Mouse (Mus musculus): ENCODE results near the gene Chd1.
"Not testable (repeated sequence)": the region's sequence is repeated elsewhere in the genome, so short reads cannot be mapped to it uniquely, and the experiment has no call there.

Chd1 gene

DNA sequence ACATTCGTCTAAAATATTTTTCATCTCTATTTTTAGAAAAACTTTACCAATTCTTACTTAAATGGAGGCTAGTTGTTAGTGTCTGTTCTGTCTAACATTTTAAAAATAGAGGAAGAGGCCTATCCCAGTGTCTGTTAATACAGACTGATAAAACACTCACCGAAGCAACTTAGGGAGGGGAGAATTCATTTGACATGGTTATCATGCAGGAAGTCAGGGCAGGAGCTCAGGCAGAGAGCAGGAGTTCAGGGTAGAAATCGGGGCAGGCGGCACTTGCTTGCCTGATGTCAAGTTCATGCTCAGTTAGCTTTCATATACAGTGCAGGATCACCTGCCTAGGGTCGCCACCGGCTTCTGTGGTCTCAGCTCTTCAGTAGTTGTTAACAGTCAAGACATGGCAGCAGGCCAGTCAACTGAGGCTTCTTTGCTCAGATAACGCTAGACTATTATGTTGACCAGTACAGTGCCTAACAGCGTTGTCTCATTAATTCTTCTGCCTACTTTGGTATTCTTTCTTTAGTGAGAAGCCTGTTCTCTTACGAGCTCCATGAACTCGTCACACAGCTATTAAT, 32.7 kb downstream of the Chd1 start:
- no peak for DNase-seq (ENCODE audit: low spot score in 2 of 2)

DNA sequence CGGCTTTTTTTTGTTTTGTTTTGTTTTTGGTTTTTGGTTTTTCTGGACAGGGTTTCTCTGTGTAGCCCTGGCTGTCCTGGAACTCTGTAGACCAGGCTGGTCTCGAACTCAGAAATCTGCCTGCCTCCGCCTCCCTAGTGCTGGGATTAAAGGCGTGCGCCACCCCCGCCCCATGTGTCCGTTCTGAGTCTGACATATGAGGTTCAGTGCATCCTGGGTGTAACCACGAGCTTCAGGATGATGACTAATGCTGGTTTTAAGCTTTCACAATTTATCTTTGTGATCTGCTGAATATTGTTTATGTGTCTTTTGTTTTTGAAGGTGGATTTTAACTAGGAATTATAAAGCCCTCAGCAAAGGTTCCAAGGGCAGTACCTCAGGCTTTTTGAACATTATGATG, 37.1 kb downstream of the Chd1 start:
- no peak for DNase-seq (ENCODE audit: low spot score in 2 of 2)

DNA sequence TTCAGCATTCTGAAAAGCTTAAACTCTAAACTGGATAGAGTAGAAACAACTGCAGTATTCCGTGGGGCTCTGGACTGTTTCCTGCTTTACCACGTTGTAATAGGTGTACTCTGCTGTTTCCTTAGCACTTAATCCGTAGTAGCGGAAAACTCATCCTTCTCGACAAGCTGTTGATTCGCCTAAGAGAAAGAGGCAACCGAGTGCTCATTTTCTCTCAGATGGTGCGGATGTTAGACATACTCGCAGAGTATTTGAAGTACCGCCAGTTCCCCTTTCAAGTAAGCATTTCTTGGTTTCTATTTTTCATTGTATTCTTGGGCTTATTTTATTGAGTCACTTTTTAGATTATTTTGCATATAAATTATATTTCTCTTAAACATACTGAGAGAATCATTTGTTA, 38.2 kb downstream of the Chd1 start:
- DNase-seq (ENCODE audit: low spot score in 2 of 2), result no peak

DNA sequence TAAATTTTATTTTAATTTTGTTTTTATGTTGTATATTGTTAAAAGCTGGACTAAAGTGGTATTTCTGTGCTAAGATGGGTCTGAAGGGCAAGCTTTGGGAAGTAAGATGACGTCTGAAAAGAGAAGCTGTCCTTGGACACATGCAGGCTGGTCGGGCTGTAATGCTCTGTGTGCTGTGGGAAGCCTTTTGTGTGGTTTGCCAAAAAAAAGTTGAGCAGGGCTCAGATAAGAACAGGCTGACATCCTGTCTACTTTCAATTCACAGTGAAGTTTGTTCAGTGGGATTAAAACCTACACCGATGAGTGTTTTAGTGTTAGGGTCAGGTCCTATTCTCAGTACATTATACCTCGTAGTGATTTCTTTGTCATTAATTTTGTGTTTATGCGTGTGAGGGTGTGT, 38.6 kb downstream of the Chd1 start:
- DNase-seq (ENCODE audit: low spot score in 2 of 2), result no peak

DNA sequence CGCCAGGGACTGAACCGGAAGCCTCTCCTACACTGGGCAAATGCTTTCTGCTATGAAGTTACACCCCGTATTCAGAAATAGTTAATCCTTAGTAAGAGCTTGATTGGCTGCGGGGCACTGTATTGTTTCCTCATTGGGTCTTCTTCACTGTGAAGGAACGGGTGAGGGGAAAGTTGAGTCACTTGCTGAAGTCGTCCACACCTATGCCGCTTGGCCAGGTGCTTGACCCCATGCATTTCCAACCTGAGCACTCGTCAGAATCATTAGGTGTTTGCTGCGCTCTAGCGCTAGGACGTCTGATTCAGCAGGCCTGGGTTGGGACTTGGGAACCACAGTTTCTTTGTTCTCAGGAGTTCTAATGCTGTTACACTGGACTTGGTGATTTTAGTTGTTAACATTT, 41.9 kb downstream of the Chd1 start:
- DNase-seq (ENCODE audit: low spot score in 2 of 2), result no peak

DNA sequence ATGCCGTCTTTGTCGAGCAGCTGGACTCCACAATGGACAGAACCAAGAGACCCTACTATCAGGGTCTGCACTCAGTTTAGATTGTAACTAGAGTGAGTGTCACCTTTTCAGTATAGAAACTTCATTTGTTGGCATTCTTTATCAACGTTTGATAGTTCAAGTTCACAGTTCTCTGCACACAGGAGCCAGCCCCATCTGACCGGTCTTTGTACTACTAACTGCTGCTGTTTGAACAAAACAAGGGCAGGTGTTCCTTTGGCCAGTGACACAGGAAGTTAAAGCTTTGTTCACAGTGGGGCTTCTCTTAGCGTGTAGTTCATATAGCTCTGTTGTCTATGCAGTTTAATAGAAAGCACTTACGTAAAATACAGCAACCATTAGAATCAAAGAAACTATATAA, 43.3 kb downstream of the Chd1 start:
- DNase-seq (ENCODE audit: low spot score in 2 of 2), result no peak

DNA sequence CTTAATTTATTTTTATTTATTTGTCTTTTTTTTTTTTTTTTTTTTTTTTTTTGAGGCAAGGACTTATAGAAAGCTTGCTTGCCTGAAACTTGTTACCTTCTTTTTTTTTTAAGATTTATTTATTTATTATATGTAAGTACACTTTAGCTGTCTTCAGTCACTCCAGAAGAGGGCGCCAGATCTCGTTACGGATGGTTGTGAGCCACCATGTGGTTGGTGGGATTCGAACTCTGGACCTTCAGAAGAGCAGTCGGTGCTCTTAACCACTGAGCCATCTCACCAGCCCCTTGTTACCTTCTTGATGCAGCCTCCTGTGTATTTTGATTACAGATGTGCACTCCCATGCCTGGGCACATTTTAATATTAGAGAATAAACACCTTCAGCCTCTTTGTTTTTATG, 46.5 kb downstream of the Chd1 start:
- DNase-seq (ENCODE audit: low spot score in 2 of 2), result not testable (repeated sequence)

DNA sequence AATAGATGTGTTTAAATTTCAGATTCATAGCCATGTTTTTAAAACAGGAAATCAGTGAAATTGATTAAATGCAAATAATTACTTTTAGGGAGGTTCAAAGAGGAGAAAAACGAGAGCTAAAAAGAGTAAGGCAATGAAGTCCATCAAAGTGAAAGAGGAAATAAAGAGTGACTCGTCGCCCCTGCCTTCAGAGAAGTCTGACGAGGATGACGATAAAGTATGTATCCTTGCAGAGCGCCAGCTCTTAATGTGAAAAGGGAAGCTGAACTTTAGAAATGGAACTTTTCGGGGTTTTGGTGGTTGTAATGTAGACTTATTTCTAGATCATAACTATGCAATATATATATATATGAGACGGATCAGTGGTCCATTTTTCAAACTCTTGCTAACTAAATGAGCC, 56.4 kb downstream of the Chd1 start:
- no peak for DNase-seq (ENCODE audit: low spot score in 2 of 2)

DNA sequence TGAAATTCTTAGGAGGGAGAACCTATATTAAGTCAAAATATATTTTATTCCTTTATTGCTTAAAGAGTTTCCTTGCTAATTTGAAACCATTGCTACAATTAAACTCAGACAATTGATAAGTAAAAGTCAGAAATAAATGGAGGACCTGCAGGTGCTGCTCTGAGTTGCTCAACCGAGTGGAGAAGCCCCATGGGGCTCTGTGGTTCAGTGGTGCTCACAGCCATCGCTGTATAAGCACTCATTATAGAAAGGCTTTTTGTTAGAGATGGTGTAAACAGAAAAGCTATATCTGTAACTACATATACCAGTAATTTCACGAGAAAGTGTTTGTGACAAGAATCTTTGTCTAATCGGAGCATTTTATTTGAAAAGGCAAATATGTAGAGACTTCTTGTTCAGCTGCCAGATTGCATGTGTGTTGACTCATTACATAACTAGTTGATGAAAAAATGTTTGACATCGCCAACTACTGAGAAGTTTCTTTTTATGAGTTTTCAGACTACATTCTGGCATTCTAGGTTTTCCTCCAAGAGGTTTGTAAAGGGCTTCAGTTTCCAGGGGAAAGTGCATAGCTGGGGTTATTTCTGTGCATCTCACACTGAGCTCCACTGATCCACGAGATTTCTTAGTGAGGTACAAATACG, 64.4 kb downstream of the Chd1 start:
- DNase-seq (ENCODE audit: low spot score in 2 of 2), result no peak

DNA sequence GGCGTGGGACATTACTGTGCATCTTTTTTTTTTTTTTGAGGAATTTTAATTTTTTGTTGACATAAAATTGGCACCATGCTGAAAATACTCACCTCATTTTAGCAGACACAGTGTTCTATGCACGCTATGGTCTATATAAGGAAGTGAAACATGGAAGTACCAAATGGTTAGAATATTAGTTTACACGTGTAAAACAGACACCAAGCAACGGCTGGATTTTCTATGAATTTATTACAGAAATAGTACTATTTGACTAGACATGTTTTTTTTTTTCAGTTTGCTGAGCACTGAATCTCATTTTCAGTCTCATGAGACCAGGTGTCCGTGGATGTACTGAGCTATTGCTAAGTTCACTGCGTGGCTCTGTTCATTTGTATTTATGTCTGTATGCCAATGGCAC, 69.2 kb downstream of the Chd1 start:
- no peak for DNase-seq (ENCODE audit: low spot score in 2 of 2)

DNA sequence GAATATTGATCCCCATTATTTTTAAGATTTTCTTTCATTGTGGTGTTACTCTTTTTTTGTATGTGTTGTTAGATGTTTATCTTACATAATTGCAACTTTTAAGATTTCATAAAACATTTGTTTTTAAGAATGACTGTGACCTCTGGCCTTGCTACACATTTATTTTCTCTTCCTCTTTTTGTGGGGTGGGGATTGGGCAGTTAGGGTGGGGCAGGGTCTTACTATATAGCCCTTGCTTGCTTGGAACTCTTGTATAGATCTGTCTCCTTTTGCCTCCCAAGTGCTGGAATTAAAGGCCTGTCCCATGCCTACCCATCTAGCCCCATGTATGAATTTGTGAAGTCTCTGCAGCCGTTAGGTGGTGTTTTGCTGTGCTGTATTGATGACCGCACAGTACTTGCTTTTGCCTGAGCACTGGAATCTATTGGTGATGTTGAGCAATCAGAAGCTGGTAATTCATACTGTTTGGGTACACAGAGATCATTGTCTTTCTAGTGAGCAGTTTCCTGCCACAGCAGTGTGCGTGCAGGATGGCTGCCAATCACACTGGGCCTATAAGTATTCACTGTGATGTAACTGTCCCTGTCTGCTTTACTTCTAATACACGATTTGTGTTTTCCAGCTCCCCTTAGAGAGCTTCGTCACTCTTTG, 69.9 kb downstream of the Chd1 start:
- no peak for DNase-seq (ENCODE audit: low spot score in 2 of 2)

DNA sequence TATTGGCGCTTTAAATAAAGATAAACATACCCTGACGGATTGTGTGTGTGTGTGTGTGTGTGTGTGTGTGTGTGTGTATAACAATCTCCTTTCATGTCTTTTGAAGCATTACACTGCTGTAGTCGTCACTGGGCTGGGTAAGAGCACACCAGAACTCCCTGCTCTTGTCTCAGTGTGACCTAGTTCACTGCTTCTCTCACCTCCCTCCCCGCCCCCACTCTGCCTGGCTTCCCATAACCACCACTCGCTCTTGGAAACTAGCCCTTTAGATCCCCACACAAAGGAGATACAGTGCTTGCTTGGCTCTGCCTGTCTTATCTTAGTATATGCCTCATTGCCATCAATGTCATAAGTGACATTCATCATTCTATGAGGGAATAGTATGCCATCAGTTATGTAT, 71.6 kb downstream of the Chd1 start:
- no peak for DNase-seq (ENCODE audit: low spot score in 2 of 2)

DNA sequence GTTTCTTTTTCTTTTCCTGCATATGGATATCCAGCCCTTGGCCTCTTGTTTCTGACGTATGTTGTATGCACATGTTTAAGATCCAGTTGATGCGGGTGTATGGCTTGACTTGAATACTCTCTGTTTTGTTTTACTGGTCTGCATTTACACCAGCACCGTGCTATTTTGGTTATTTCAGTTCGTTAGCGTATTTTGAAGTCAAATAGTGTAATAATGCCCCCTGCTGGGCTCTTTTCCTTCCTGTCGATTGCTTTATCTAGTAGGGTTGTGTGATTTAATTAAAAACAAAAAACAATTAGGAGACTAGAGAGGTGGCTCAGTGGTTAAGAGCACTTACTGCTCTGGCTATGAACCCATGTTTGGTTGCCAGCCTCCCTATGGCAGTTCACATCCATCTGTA, 73.2 kb downstream of the Chd1 start:
- peak in 1 of 2 experiments; percentile 22 for DNase-seq (ENCODE audit: low spot score in 2 of 2)

DNA sequence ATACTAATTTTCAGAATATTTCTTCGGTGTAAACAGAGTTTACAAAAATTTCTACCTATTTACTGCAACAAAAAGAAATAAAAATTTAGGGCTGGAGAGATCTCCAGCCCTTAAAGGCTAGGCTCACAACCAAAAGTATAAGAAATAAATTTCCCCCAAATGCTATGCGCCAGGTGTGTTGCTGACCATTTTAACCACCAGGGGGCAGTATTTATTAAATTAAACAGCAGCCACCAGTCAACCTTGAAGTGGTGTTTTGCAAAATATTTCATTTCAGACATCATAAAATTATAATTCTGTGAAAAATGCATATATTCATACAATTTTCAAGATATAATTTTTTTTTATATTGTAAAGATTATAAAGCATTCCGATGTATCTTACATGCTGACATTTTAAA, 82.3 kb downstream of the Chd1 start:
- DNase-seq (ENCODE audit: low spot score in 2 of 2), result peak in 1 of 2 experiments; percentile 59

DNA sequence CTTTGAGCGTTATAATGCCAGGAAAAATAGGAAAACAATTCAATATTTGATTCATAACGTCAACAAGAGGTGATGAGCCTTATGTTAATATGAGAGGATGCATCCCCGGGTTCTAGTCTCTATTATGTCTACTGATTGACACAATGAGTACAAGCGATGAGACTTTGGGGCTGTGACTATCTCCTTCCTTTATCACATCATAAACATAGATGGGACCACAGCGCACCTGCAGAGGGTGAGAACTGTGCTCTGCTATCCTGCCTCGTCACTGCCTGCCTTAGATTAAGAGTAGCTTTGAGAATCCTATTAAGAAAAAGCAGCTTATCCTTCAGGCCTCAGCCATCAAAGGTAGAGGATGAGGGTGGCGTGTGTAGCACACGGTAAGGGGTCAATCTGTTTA, 85.9 kb downstream of the Chd1 start:
- no peak for DNase-seq (ENCODE audit: low spot score in 2 of 2)

DNA sequence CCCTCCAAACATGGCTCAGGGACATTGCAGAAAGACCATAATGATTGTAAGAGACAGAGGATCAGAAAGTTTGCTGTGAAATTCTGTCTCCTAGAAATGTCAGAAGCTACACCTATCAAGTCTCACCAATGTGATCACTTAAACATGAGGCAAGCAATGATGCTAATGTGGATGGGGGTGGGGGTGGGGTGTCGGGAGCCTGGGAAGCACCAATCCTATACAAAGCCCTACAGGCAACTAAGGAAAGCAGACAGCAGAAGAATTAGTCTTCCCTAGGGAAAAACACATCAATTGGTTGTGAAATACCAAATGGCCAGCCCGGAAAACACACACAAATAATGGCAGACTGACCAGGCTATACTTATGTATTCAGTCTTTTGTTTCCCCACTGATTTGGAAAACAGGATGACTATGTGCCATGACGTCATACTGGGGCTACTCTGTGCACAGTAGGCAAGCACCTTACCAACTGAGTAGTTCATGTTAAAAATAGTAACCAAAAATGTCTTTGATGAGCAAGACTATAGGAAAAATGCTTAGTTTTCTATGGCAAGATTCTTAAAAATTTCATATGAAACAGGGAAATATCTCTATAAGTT, 94.5 kb downstream of the Chd1 start:
- DNase-seq (ENCODE audit: low spot score in 2 of 2), result no peak

DNA sequence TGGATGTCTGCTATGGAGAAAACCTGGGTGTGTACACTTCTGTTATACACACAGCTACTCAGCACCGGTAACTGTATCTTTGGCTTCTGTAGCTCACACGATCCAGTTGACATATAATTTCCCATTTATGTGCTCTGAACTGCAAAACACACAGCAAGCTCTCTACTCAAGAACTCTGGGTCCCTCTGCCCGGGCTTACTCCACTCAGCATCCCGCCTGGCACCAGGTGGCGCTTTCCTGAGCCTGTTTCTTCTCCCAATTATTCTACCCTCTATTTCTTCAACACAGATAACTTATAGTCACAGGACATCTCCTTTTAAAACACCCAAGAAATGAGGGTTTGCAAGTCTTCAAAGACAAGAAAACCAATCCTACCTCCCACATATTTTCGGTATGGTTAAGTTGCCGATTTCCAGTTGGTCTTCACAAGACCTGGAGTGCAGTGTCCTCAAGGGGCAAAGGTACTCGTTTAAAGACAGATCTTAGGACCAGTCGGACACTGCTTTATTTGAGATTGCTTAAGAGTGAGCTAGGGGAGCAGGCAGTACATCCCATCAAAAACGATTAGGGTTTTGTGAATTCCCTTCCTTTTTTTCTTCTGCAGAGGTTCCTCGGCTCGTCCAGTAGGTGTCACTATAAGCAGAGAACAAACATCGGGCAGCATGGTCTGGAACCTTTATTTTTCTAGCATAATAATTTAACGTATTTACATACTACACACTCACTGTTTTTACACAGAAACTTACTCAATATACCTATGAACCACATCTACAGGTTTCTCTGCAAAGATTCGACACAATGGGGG, 99.4 kb downstream of the Chd1 start:
- DNase-seq (ENCODE audit: low spot score in 2 of 2), result no peak

DNA sequence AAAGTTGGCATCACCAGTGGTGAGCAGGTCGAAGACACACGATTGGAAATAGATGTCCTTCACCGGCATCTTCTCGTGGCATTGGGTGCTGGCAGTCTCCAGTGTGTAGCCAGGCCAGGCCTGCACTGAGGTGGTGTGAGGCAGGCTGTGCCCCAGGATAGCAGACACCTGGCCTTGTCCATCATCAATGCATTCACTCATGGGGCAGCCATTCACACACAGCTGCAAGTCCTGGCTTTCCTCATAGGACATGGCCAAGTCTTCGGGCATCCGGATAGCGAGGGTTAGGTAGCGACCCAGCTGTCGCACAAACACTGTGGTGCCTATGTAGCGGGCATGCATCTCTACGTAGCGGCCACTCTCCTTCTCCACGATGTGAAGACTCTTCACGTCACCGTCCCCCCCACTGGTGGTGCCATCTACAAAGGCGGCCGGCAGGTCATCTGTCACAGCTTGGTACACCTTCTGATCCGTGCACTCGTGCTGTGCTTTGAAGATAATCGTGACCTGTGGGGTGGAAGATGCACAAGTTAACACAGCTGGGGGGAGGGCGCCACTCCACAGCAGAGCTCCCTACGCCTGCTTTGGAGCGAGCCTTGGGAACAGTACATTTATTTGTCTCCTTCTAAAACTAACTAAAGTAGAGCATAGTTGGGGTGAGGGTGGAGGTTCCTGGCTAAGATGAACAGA, 102.7 kb downstream of the Chd1 start:
- no peak for DNase-seq (ENCODE audit: low spot score in 2 of 2)

DNA sequence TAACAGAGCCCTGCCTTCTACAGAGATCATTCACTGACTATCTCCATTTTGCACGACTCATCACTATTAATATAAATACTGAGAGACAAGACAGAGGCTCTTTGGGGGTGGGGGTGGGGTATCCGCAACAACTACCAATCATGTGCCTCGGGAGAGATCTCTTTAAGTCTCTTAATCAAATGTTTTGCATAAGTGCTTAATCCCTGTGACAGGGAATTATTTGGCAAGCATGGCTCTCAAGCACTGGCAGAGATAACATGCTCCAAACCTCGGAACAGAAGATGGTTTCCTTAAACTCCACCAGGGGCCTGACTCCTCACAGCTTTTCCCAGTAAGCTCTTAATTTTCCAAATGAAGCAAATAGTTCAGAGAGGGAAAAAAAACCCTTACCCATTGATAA, 103.2 kb downstream of the Chd1 start:
- DNase-seq (ENCODE audit: low spot score in 2 of 2), result no peak

DNA sequence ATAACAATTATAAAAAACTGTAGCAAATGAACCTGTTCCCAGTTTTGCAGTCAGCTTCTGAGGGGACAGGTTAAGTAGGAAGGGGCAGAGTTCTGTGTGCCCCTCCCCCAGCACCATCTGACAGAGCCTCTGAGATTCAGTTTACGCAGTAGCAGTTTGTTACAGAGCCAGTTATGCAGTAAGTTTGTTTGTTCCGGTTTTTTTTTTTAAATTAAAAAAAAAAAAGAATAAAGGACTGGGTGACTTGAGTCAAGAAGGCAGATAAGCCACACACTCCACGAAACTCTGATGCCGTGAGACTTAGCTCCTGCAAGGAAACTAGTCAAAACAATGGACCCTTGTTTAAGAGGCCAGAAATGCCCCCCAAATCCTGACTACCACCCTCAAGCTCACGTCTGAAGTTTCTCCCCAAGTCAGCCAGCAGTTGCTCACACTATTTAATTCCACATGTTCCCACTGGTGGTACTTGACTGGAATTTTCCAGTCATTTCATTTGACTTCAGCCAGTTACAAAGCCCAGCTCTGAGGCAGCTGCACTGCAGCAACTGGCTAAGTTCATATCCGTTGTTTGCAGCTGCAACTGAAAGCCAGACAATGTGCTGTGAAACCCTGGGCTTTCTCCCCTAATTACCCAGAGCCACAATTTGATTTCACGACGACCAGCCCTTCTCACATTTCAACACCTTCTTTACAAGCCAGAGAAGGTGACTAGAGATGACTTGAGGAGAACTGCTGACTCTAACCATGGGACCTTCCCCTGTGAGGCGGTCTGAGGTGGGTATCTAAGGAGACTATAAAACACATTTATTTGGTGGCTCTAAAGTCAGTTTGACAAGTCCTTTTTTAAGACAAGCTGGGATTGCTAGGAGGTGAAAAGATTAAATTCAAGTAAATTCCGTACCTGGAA, 104.0 kb downstream of the Chd1 start:
- DNase-seq (ENCODE audit: low spot score in 2 of 2), result no peak

DNA sequence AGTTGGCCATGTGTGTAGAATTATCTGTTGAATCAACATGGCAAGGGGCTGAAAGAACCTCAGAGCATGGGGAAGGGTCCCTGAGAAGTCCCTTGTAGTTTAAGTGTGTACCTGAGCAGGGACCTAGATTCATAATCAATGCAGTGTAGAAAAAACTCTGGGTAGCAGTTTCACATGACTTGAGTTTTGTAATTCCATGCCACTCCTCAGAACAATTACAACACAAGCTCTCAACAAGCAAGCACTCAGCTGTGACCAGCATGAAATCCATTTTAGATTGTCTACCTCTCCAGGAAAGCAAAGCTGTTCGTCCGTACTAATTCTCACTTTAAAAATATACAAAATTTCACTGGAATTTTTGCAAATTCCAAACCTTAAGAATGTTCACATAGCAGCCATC, 105.2 kb downstream of the Chd1 start:
- DNase-seq (ENCODE audit: low spot score in 2 of 2), result no peak
